Mouse (Mus musculus) skeletal muscle tissue, adult 2 months (tissue): ENCODE results near the gene Crlf1.

Experiments
- DNase-seq: peaks from one replicate; pipeline ENCODE4 v3.0.0-alpha.2; 2012; ENCODE audit warnings: low read depth, low spot score

Crlf1 gene

GRCm38 (mm10) chr8:70519043-70519442 lies 26.1 kb downstream of the Crlf1 start:
- no peak for DNase-seq

- DNase-seq: no peak
Observed at GRCm38 (mm10) chr8:70519606-70520005, 26.6 kb downstream of the Crlf1 start.

- peak; percentile 97 for DNase-seq
Observed at GRCm38 (mm10) chr8:70522592-70523403, 29.8 kb downstream of the Crlf1 start.

- DNase-seq: no peak
Observed at GRCm38 (mm10) chr8:70527111-70527511, 34.2 kb downstream of the Crlf1 start.

- DNase-seq: peak; percentile 93
Observed at GRCm38 (mm10) chr8:70527512-70528181, 34.7 kb downstream of the Crlf1 start, which contains the start of the genes Fkbp8 and Kxd1. Gene Fkbp8 (plus strand): TSS chr8:70527724. Gene Kxd1 (minus strand): TSS chr8:70527956.

GRCm38 (mm10) chr8:70528182-70528797 lies 35.3 kb downstream of the Crlf1 start:
- DNase-seq: no peak

- DNase-seq: no peak
Observed at GRCm38 (mm10) chr8:70529299-70529698, 36.3 kb downstream of the Crlf1 start.

- no peak for DNase-seq
Observed at GRCm38 (mm10) chr8:70529741-70530161, 36.8 kb downstream of the Crlf1 start.

GRCm38 (mm10) chr8:70530314-70530713 lies 37.4 kb downstream of the Crlf1 start:
- no peak for DNase-seq

GRCm38 (mm10) chr8:70534281-70534680 lies 41.3 kb downstream of the Crlf1 start:
- no peak for DNase-seq

- DNase-seq: no peak
Observed at GRCm38 (mm10) chr8:70535221-70535620, 42.3 kb downstream of the Crlf1 start.

GRCm38 (mm10) chr8:70535701-70536100 lies 42.7 kb downstream of the Crlf1 start:
- no peak for DNase-seq

- DNase-seq: peak; percentile 73
Observed at GRCm38 (mm10) chr8:70538024-70538579, 45.1 kb downstream of the Crlf1 start.

- peak; percentile 99 for DNase-seq
Observed at GRCm38 (mm10) chr8:70538633-70539076, 45.7 kb downstream of the Crlf1 start.

- DNase-seq: peak; percentile 99
Observed at GRCm38 (mm10) chr8:70539077-70539813, 46.3 kb downstream of the Crlf1 start, which contains the start of gene Ell. Gene Ell (plus strand): TSS chr8:70539457.

GRCm38 (mm10) chr8:70540013-70540506 lies 47.1 kb downstream of the Crlf1 start:
- no peak for DNase-seq

- DNase-seq: no peak
Observed at GRCm38 (mm10) chr8:70540507-70541071, 47.6 kb downstream of the Crlf1 start.

- no peak for DNase-seq
Observed at GRCm38 (mm10) chr8:70541081-70541480, 48.1 kb downstream of the Crlf1 start.

- DNase-seq: peak; percentile 65
Observed at GRCm38 (mm10) chr8:70544200-70544687, 51.3 kb downstream of the Crlf1 start.

GRCm38 (mm10) chr8:70546412-70546811 lies 53.5 kb downstream of the Crlf1 start:
- DNase-seq: no peak
